Mouse (Mus musculus) midbrain, embryonic 11.5 days (tissue): ENCODE data around the gene Drg1. TPM values are rescaled to one million over a fixed set of nuclear protein-coding genes. Genes with fewer than 3 reads are reported as not detected.
A peak's percentile ranks its signal among the peaks of the same experiment; 100 is the strongest.
"Not testable (repeated sequence)": the region's sequence is repeated elsewhere in the genome, so short reads cannot be mapped to it uniquely, and the experiment has no call there.

ENCODE experiments used
- ATAC-seq: fragments of 200-750 bp; cut with Nextera tagmentation; 2 replicates; pipeline ENCODE4 v1.8.0; 2017; ENCODE audit warnings: moderate TSS enrichment, moderate library complexity; ENCODE audit not compliant: low FRiP score
- DNase-seq: peaks from one replicate; pipeline ENCODE4 v3.0.0; 2015; ENCODE audit warnings: low spot score; ENCODE audit errors: missing footprints
- H3K27ac ChIP-seq: fragments of 300-500 bp; sonication (generic); 2 replicates; pipeline ENCODE4 v1.5.1; 2014; ENCODE audit warnings: low read depth, low read length
- H3K27me3 ChIP-seq: fragments of 300-500 bp; sonication (generic); 2 replicates; pipeline ENCODE4 v1.6.1; 2014; ENCODE audit warnings: mild to moderate bottlenecking, low read length, moderate library complexity, mixed read lengths; ENCODE audit not compliant: control insufficient read depth, insufficient read depth
- H3K36me3 ChIP-seq: fragments of 300-500 bp; sonication (generic); 2 replicates; pipeline ENCODE4 v1.6.1; 2014; ENCODE audit warnings: mild to moderate bottlenecking, low read length, moderate library complexity, mixed read lengths; ENCODE audit not compliant: control insufficient read depth, insufficient read depth
- H3K4me1 ChIP-seq: fragments of 300-500 bp; sonication (generic); 2 replicates; pipeline ENCODE4 v1.6.1; 2014; ENCODE audit warnings: low read length; ENCODE audit not compliant: control insufficient read depth, insufficient read depth
- H3K4me2 ChIP-seq: fragments of 300-500 bp; sonication (generic); 2 replicates; pipeline ENCODE4 v1.6.1; 2014; ENCODE audit warnings: mild to moderate bottlenecking, moderate library complexity
- H3K4me3 ChIP-seq: fragments of 300-500 bp; sonication (generic); 2 replicates; pipeline ENCODE4 v1.5.1; 2014; ENCODE audit warnings: low read depth, low read length
- H3K9ac ChIP-seq: fragments of 300-500 bp; sonication (generic); 2 replicates; pipeline ENCODE4 v1.6.1; 2014; ENCODE audit warnings: low read length
- H3K9me3 ChIP-seq: fragments of 300-500 bp; sonication (generic); 2 replicates; pipeline ENCODE4 v1.6.1; 2016; ENCODE audit warnings: low read length; ENCODE audit not compliant: control insufficient read depth
- WGBS: fragments of 180-500 bp; shearing (Covaris S2); extraction: QIAGEN DNeasy Blood & Tissue Kit; methylation state at CpG from one replicate; pipeline ENCODE4 v1.1.7; 2014; 5-methylcytosine and 5-hydroxymethylcytosine counted together
- polyA plus RNA-seq: library from polyadenylated mRNA; unstranded; fragments of >200 nt; fragmentation: Nextera tagmentation; extraction: Ambion mirVana; gene quantifications from 2 replicates; pipeline ENCODE4 v1.2.1, GENCODE M21; 2014

Gene Drg1
- polyA plus RNA-seq, 1 experiment from 2014 or later, result 327 TPM

DNA sequence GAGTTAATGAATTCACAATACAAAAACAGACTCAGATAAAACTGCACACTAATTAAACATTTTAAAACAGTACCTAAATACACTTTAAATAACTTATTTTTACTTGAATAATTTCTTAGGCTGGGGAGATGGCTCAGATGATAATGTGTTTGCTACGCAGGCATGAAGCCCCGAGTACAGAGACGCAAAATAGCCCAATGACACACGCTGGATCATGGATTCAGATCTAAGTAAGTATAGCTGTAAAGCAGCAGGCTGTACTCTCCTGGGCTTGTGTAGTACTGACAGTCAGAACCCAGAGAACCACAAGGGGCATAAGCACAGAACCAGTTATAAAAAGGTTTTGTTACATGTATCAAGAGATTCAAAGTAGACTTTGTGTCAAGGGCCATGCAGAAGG is 99.1 kb downstream of the Drg1 start:
- H3K4me3 ChIP-seq, DNase-seq, H3K36me3 ChIP-seq, H3K27ac ChIP-seq, H3K27me3 ChIP-seq, H3K4me1 ChIP-seq, H3K4me2 ChIP-seq, H3K9ac ChIP-seq, ATAC-seq: not testable (repeated sequence)
- 92% methylated on average over 4 of the region's 4 CpGs for whole genome bisulfite sequencing
- peaks cover 11% of the 10 kb centered on the region for H3K9me3 ChIP-seq

DNA sequence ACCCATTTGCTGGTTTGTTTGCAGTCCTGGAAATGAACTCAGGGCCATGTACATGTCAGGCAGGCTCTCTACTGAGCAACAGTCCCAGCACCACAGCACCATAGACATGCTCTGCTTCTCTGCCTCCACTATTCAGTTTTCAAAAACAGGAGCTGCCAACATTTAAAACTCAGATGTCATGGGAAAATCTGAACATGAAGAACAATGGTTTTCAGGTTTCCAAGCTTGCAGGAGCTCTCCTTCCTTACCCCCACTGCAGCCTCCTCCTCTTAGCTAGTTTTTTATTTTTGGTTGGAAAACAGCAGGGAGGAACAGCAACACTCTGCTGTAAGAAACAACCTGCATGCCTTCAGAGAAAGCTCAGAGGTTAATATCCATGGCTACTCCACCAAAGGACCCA is 99.9 kb downstream of the Drg1 start:
- H3K4me3 ChIP-seq, H3K4me2 ChIP-seq, ATAC-seq, H3K27ac ChIP-seq, H3K36me3 ChIP-seq, H3K27me3 ChIP-seq, DNase-seq, H3K4me1 ChIP-seq, H3K9ac ChIP-seq: not testable (repeated sequence)
- H3K9me3 ChIP-seq, result peaks cover 12% of the 10 kb centered on the region

DNA sequence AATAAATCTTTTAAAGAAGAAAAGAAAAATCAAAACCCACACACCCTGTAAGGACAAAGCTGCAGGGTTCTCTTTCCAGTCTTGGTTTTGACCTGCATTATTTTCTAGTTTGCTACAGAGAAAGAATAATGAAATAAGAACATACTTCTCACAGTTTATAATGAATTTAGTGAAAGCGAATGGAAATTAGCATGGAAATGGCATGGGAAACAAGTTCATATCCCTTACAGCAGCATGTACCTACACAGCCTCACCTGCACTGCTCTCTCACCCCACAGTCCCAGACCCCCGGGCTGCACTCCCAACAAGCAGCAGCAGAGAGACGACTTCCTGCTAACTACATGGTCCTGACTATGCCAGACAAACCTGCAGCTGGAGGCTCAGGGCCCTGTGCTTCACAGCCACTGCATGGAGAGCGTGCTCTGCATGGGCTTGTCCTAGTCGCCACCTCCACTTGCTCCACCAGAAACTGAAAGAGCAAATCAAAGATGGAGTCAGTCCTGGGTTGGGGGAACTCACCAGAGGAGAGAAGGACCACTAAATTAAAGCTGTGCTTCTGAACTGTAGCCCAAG is 100.9 kb downstream of the Drg1 start:
- H3K27me3 ChIP-seq, H3K4me3 ChIP-seq, H3K9ac ChIP-seq, H3K4me1 ChIP-seq, H3K27ac ChIP-seq, H3K4me2 ChIP-seq, H3K36me3 ChIP-seq, DNase-seq: not testable (repeated sequence)
- peaks cover 13% of the 10 kb centered on the region for H3K9me3 ChIP-seq
- peak; percentile 36 for ATAC-seq
- 88% methylated on average over 3 of the region's 5 CpGs for WGBS

DNA sequence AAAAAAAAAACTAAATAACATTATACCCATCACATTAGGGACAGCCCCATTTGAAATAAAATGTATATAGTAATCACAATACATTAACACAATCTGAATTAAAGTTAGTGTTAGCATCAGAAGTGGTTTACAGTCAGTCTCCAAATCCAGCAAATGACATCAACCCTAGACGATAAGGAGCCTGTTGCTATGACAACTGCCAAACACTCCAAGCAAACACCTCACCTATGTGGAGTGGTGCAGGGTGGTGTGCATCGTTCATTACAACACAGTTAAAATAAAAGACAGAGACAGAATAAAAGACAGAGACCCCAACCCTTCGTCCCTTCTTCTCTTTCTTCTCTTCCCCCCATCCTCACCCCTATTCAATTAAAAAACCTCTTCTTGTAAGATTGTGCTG is 102.6 kb downstream of the Drg1 start:
- H3K4me3 ChIP-seq, DNase-seq, ATAC-seq, H3K27me3 ChIP-seq, H3K4me2 ChIP-seq, H3K36me3 ChIP-seq, H3K9ac ChIP-seq, H3K27ac ChIP-seq, H3K4me1 ChIP-seq: not testable (repeated sequence)
- peaks cover 13% of the 10 kb centered on the region for H3K9me3 ChIP-seq
- 71% methylated on average over 3 of the region's 3 CpGs for WGBS

DNA sequence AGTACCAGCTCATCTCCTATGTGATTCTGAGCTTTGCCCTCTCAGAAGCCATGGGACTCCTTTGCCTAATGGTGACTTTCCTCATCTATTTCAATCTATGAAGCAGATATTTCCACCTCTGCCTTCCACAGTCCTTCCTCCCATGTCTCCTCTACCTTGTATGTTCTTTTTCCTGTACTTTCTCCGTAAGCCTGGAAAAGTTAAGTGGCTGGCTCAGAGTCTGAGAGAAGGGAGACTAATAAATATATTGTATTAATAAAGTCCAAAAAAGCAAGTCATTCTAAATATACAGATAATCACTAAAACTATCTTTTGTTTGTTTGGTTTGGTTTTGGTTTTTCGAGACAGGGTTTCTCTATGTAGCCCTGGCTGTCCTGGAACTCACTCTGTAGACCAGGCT is 103.1 kb downstream of the Drg1 start:
- 86% methylated on average over 2 of the region's 2 CpGs for WGBS

DNA sequence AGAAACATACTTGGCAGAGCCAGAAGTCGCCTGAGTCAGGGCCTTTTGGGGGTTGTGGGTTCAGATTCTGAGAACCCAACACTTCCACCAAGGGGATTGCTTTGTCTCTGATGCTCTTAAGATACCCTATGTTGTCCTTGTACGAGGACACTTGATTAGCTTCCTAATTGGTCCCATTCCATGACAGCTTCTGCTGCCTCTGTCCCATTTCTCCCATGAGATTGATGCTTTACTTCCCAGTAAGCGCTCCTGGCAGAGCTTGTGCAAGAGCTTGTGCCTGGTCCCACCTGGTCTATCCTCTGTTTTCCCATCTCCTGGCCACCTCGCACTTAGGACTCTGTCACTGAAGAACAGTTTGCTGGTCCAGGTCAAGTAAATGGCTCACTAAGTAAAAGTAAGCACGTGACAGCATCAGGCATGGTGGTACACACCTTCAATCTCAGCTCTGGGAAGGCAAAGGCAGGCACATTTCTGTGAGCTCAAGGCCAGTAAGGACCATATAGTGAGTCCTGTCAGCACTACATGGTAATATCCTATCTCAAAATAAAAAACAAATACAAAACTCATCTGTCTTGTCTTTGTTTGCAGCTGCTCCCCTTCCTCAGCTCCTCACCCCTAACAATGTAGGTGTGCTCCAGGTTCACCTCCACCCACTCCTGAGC is 103.8 kb downstream of the Drg1 start:
- H3K4me1 ChIP-seq, H3K4me2 ChIP-seq, H3K27me3 ChIP-seq, H3K9me3 ChIP-seq, H3K4me3 ChIP-seq, DNase-seq, H3K9ac ChIP-seq, H3K36me3 ChIP-seq, H3K27ac ChIP-seq: not testable (repeated sequence)
- peak; percentile 31 for ATAC-seq
- WGBS, result 67% methylated on average over 5 of the region's 5 CpGs

More for the DNA sequence above, 103.1 kb downstream of the Drg1 start:
- H3K27me3 ChIP-seq, DNase-seq, H3K36me3 ChIP-seq, ATAC-seq, H3K4me2 ChIP-seq, H3K4me3 ChIP-seq, H3K9ac ChIP-seq, H3K4me1 ChIP-seq, H3K27ac ChIP-seq: not testable (repeated sequence)
- peaks cover 13% of the 10 kb centered on the region for H3K9me3 ChIP-seq

DNA sequence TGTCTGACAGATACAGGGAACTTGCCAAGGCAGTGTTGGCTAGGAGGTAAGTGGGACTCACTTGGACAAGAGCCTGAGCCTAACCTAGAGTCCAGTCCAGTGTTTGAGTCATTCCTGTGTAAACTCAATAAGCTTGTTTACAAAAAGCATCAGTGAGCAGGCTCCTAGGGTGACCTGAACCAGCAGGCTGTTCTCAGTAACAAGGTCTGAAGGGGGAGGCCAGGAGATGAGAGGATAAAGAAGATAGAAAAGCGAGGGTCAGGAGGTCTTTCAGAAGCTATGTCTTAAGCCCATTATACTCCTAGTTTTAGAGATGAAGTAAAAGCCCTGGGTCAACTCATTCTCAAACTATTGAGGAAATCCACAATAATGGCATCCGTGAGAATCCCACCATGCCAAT is 104.8 kb downstream of the Drg1 start:
- peak; percentile 87 for DNase-seq
- not testable (repeated sequence) for H3K36me3 ChIP-seq, H3K9me3 ChIP-seq, H3K27me3 ChIP-seq, H3K4me2 ChIP-seq, H3K4me1 ChIP-seq, ATAC-seq, H3K27ac ChIP-seq, H3K4me3 ChIP-seq, H3K9ac ChIP-seq
- WGBS, result 65% methylated on average over 1 of the region's 2 CpGs

DNA sequence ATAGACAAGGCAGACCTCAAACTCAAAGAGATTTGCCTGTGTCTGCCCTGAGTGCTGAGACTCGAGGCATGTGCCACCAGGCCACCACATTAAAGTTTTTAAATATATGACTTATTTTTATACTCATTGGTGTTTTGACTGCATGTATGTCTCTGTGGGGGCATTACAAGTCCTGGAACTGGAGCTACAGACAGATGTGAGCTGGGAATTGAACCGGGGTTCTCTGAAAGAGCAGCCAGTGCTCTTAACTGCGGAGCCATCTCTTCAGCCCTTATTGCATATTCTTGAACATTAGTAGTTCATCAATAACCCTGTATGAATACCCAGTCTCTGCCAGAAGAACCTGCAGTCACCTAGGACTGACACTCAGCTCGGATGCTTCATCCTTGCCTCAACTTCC is 107.4 kb downstream of the Drg1 start:
- not testable (repeated sequence) for H3K9me3 ChIP-seq, ATAC-seq, H3K36me3 ChIP-seq, H3K27ac ChIP-seq, H3K27me3 ChIP-seq, DNase-seq, H3K4me1 ChIP-seq, H3K9ac ChIP-seq, H3K4me2 ChIP-seq, H3K4me3 ChIP-seq
- 87% methylated on average over 4 of the region's 4 CpGs for WGBS

DNA sequence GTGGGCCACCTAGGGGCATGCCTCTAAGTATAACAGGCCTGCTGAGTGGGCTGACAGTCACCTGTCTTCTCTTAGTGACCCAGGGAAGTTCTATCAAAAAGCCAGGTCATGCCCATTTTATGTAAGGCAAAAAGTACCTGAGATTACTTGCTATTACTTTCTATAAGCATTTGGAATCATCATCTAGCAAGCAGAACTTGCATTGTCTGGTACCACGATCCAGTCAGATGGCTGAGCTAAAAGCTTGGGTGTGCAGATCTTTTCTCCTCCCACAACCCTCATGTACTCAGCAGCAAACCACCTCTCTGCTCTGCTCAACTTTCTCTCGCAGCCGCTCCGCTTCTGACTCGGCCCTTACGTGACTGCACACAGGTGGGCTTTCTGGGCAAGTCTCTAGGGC is 108.2 kb downstream of the Drg1 start:
- H3K4me1 ChIP-seq, H3K9me3 ChIP-seq, DNase-seq, H3K27me3 ChIP-seq, H3K9ac ChIP-seq, H3K27ac ChIP-seq, H3K4me2 ChIP-seq, ATAC-seq, H3K4me3 ChIP-seq, H3K36me3 ChIP-seq: not testable (repeated sequence)
- WGBS, result 92% methylated on average over 6 of the region's 6 CpGs
